Mouse (Mus musculus) ovary, adult 2 months (tissue): ENCODE measurements around the gene Tom1l1. TPM values are rescaled to one million over a fixed set of nuclear protein-coding genes. Genes with fewer than 3 reads are reported as not detected.

ENCODE experiments used
- polyA plus RNA-seq: library from polyadenylated mRNA; depleted of rRNA; stranded (reverse); fragments of >200 nt; gene quantifications from 2 replicates; pipeline ENCODE4 v1.2.3, GENCODE M21; 2012; rRNA removed

The Tom1l1 gene
- polyA plus RNA-seq, result 6.0 and 8.0 TPM in 2 replicates

DNA sequence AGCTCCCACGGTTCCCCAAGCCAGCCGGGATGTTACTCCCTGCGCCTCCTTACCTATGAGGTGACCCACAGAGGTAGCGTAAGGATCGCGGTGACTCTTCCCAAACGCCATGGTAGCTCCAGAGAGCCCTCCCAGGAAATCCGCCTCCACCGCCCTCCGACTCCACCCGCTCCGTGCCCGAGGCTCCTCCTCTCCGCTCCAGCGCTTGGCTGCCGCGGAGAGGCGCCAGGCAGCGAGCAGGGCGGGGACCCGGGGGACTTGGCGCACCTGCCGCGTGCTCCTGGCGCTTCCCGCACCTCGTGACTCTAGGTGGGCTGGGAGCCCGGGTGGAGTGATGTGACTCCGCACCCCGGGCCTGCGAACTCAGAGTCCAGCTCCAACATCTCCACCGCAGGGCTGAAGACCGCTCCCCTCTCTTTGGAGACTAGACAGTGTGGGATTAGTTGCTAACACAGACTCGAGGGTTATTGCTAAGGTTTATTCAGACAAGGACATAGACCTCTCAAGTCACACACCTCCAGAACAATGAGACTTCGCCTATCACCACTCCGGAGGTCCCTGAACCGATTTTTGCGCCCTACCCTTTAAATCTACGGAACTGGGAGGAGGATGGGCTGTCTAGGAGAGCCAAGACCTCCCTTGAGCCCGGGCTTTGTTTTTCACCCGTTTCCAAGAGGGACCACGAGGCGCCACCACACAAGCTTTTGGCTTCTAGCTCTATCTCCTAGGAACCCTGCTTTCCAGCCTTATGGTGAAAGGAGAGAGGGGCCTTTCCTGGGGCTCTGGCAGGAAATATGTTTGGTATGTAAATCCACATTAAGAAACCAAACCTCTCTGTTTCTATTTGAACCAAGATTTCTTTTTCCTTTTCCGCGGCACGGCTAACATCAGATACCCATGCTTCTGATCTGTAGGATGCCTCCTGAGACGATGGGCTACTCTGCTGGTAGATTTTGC is at the start of gene Tom1l1:
TSS of gene Tom1l1 (minus strand) at position 907 of the 957 bp plus-strand sequence.

DNA sequence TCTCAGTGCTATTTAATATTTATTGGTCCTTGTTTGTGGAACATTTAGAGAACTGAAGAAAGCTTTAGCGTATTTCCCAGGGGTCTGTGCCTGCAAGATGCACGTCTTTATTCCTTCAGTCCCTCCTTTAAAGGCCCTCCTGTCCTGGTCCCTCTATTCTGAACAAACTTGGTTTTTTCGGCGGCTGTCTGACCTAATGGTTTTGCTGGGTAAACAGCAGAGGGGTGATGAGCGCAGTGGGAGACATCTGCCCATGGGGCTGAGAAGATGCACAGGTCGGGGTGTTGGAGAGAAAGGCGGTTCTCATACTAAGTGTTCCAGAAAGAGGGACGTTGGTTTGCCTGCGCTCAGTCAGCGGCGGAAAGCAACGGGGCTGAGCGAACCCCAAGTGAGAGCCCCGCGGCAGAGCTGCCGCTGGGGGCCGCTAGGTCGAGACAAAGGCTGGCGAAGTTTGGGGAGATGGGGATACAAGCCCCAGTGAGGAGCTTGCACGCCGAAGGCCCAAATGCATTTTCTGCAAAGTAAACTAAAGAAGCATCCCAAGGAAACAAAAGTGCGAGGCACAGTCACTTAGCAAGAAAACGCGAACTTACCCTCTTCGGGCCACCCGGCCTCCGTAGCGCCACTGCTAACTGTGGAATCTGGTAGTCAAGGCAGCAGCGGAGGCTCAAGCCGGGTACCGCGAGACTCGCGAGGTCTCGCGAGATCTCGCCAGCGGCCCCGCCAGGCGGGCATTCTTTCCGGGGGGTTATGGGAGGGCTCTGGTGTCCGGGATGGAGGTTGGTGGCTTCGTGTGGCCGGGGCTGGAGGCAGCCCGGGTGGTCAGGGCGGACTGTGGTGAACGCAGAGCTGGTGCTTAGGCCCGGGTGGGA is 50.5 kb downstream of the Tom1l1 start, which contains the start of the genes Stxbp4 and Cox11:
TSS of gene Stxbp4 (minus strand) at position 645 of the 872 bp plus-strand sequence.
TSS of gene Cox11 (plus strand) at position 734 of the 872 bp plus-strand sequence.

Other genes starting within 250 kb of the Tom1l1 start
- 3.8 and 4.3 TPM in 2 replicates for gene Stxbp4, start 50.3 kb downstream of the Tom1l1 start, polyA plus RNA-seq
- 20.6 and 25.3 TPM in 2 replicates for gene Cox11, start 50.2 kb downstream of the Tom1l1 start, polyA plus RNA-seq